Mouse (Mus musculus): ENCODE measurements around the gene Teddm1a.

- TF ChIP-seq CTCF (IDR thresholded peaks at IDR 0.05) (no peak), EP300 (IDR thresholded peaks at IDR 0.05) (no peak)
Observed at GRCm38 (mm10) chr1:153905884-153906283, 14.3 kb downstream of the Teddm1a start.

All from lung, postnatal 0 days (tissue).